Mouse (Mus musculus) kidney, adult 2 months (tissue): ENCODE data around the gene Zfp618. TPM values are rescaled to one million over a fixed set of nuclear protein-coding genes. Genes with fewer than 3 reads are reported as not detected.

ENCODE experiments used
- DNase-seq: peaks from one replicate; pipeline ENCODE4 v3.0.0; 2021
- H3K27ac ChIP-seq: fragments of 200-500 bp; 2 replicates; pipeline ENCODE4 v1.5.1; 2012; ENCODE audit warnings: low read depth, low read length, control low read depth, inconsistent platforms; ENCODE audit not compliant: insufficient read depth
- H3K27me3 ChIP-seq: fragments of 200-500 bp; replicated peaks from 2 replicates; pipeline ENCODE4 v1.6.1; 2012; ENCODE audit warnings: mild to moderate bottlenecking, moderate library complexity, low read length, inconsistent platforms; ENCODE audit not compliant: control insufficient read depth, insufficient read depth
- H3K36me3 ChIP-seq: fragments of 200-500 bp; 2 replicates; pipeline ENCODE4 v1.6.1; 2012; ENCODE audit warnings: mild to moderate bottlenecking, moderate library complexity, low read length, inconsistent platforms; ENCODE audit not compliant: control insufficient read depth, insufficient read depth
- H3K4me1 ChIP-seq: fragments of 200-500 bp; 2 replicates; pipeline ENCODE4 v1.6.1; 2011; ENCODE audit warnings: low read length; ENCODE audit not compliant: control insufficient read depth, insufficient read depth
- H3K4me3 ChIP-seq: fragments of 200-500 bp; 2 replicates; pipeline ENCODE4 v1.5.1; 2011; ENCODE audit warnings: mild to moderate bottlenecking, low read depth, low read length, control low read depth; ENCODE audit not compliant: insufficient read depth
- CTCF ChIP-seq: fragments of 200-500 bp; conservative IDR thresholded peaks from 2 replicates; pipeline ENCODE4 v1.5.1; 2011; ENCODE audit warnings: low read depth, mild to moderate bottlenecking, control low read depth, low read length, moderate library complexity, mixed read lengths; ENCODE audit not compliant: insufficient read depth, insufficient read length
- POLR2A ChIP-seq: fragments of 200-500 bp; IDR thresholded peaks from one replicate; pipeline ENCODE4 v1.6.1; 2011; ENCODE audit warnings: low read depth, low read length, control low read depth
- WGBS: fragments of 180-500 bp; shearing (Covaris S2); methylation state at CpG from one replicate; pipeline ENCODE4 v1.1.7; 2018; 5-methylcytosine and 5-hydroxymethylcytosine counted together
- polyA plus RNA-seq: library from polyadenylated mRNA; depleted of rRNA; stranded (reverse); fragments of >200 nt; gene quantifications from 2 replicates; pipeline ENCODE4 v1.2.3, GENCODE M21; 2012; rRNA removed

The Zfp618 gene
- polyA plus RNA-seq, 1 experiment = 7.7 TPM

DNA sequence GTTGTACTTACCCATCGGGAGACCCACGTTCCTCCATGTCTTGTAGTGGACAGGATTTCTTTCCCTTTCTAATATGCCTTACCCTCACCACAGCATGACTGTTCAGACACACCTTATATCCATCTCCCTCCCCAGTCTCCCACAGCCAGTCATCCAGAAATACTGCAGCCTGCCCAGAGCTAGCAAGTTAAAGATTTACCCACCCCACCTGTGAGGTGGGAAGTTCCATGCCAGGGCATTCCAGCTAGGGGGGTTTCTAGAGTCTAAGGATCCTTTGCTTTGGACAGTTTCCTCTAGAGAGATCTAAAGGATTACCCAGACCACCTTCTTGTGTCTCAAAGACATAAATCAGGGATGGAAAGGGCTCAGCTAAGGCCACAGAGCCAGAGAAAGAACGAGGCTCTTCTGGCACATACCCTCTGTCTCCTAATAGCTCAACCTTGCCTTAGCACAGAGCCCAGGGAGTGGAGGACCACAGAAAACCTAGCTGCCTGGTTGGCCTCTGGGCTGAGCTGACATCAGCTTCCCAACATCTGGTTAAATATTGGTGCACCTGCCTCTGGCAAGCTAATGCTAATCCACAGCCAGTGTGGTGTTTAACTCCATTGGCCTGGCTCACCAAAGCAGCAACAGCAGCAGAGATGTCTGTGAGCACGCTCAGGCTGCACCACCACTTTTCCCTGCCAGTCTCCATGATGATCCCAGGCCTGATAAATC lies 206.8 kb downstream of the Zfp618 start, which contains the start of gene Kif12:
Kif12 (minus strand) TSS at position 163 of the 717 bp plus-strand sequence.
- DNase-seq = peak; percentile 96
- WGBS = 23% methylated on average over 4 of the region's 4 CpGs
- H3K4me3 ChIP-seq = peak within 1 kb of the TSS; percentile 74
- no peaks in the 10 kb centered on the region; the same call in 1 of the 2 replicates for H3K36me3 ChIP-seq
- peaks cover 22% of the 10 kb centered on the region for H3K4me1 ChIP-seq
- H3K27me3 ChIP-seq = no peaks in the 10 kb centered on the region
- TF ChIP-seq POLR2A = peak; percentile 96
- TF ChIP-seq CTCF = no peak
- peak within 1 kb of the TSS; percentile 97 for H3K27ac ChIP-seq

DNA sequence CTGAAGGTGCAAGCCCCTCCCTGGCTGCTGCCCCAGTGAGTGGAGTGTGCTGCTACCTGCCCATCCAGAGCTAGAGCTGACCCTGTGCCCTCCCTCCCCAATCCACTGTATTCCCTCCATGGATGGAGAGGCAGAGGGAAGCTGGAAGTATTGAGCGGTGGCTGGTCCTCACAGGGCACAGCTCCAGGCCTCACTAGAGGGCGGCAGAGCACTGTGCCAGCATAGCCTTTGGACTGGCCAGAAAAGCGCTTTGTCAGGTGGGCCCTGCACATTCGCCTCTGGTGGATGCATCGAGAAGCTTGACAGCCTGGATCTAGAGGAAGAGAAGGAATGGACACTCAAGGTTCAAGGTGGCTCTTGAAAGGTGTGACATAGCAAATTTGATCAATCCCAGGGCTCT lies 216.2 kb downstream of the Zfp618 start:
- H3K4me3 ChIP-seq = no peak overlapping the region
- no peaks in the 10 kb centered on the region for H3K27me3 ChIP-seq
- H3K27ac ChIP-seq = no peak overlapping the region
- no peaks in the 10 kb centered on the region for H3K36me3 ChIP-seq
- DNase-seq = peak; percentile 78
- TF ChIP-seq POLR2A = no peak
- peak; percentile 99 for TF ChIP-seq CTCF
- WGBS = 3% methylated on average over 5 of the region's 5 CpGs
- H3K4me1 ChIP-seq = peaks cover under 1% of the 10 kb centered on the region; the same call in 1 of the 2 replicates

DNA sequence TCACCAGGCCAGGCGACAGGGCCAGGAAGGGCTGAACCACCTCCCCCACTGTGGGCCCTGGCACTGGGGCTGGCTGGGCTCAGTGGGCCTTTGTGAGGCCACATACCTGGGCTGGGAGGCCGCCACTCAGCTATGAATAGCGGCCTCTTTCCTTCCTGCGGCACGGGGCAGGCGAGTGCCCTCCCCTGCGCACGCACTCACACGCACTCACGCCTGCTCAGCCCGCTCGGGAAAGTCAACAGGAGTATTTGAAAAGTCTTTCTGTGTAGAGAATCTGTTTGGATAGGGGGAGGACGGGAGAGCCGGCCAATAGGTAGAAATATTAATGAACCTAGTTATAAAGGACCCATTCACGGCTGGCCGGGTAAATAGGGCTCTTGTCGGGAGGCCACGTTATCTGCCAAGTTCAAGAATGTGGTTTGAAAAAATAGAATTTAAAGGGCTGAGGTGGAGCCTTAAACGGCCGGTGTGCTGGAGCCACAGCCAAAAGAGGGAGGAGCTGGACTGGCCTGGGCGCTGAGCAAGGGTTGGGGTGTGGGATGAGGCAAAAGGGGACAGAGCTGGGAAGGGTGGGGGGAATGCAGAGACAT lies 221.0 kb downstream of the Zfp618 start:
- 28% methylated on average over 21 of the region's 21 CpGs for WGBS
- TF ChIP-seq CTCF (no peak), POLR2A (no peak)
- no peak overlapping the region for H3K27ac ChIP-seq
- peaks cover 5% of the 10 kb centered on the region for H3K4me1 ChIP-seq
- no peaks in the 10 kb centered on the region for H3K27me3 ChIP-seq
- DNase-seq = peak; percentile 51
- H3K36me3 ChIP-seq = no peaks in the 10 kb centered on the region
- no peak overlapping the region for H3K4me3 ChIP-seq

Other genes starting within 250 kb of the Zfp618 start
- 2.7 and 3.9 TPM in 2 replicates for gene Ambp, start 189.2 kb downstream of the Zfp618 start, polyA plus RNA-seq
- 187 and 263 TPM in 2 replicates for gene Kif12, start 206.6 kb downstream of the Zfp618 start, polyA plus RNA-seq
- 23.1 and 31.7 TPM in 2 replicates for gene Col27a1, start 248.4 kb downstream of the Zfp618 start, polyA plus RNA-seq